Mouse (Mus musculus): ENCODE results near the gene St3gal4.

GRCm38 (mm10) chr9:35145118-35145517 is 26.1 kb upstream of the St3gal4 start:
- TF ChIP-seq CTCF (IDR thresholded peaks at IDR 0.05; ENCODE audit: control insufficient read depth, insufficient read depth, low read length) (no peak), POLR2A (IDR thresholded peaks at IDR 0.05; ENCODE audit: borderline replicate concordance, control insufficient read depth, low read depth, low read length) (no peak)

Data from bone marrow, adult 2 months (tissue).